Mouse (Mus musculus) MEL (cell line): Measurements from ENCODE around the gene Gm37240. TPM values are rescaled to one million over a fixed set of nuclear protein-coding genes. Genes with fewer than 3 reads are reported as not detected.

ENCODE experiments used
- DNase-seq: peaks from one replicate; pipeline ENCODE4 v3.0.0; 2011; ENCODE audit warnings: low read depth, low spot score
- H3K27ac ChIP-seq: 2 replicates; pipeline ENCODE4 v1.5.1; 2012; ENCODE audit warnings: low read depth, mild to moderate bottlenecking, control low read depth, low read length, moderate library complexity; ENCODE audit not compliant: control insufficient read depth
- H3K27me3 ChIP-seq, 2 experiments: fragments of 150-350 bp in 1 of 2; sonication (generic) in 1 of 2; 2 replicates each; pipeline ENCODE4 v1.6.1; 2012; ENCODE audit warnings: low read length in 2 of 2, mild to moderate bottlenecking in 2 of 2, improper control_type of control experiment in 1 of 2, moderate library complexity in 1 of 2; ENCODE audit not compliant: insufficient read depth in 2 of 2, control insufficient read depth in 1 of 2
- H3K36me3 ChIP-seq, 2 experiments: 2 replicates each; pipeline ENCODE4 v1.6.1; 2012 to 2014; ENCODE audit warnings: low read length in 2 of 2, improper control_type of control experiment in 1 of 2, inconsistent platforms in 1 of 2, mild to moderate bottlenecking in 1 of 2; ENCODE audit not compliant: insufficient read depth in 2 of 2, control insufficient read depth in 1 of 2
- H3K4me1 ChIP-seq, 2 experiments: fragments of 150-350 bp in 1 of 2; sonication (generic) in 1 of 2; 2 replicates each; pipeline ENCODE4 v1.6.1; 2012; ENCODE audit warnings: low read length in 2 of 2, improper control_type of control experiment in 1 of 2, mild to moderate bottlenecking in 1 of 2; ENCODE audit not compliant: insufficient read depth in 2 of 2, control insufficient read depth in 1 of 2
- H3K4me3 ChIP-seq, 2 experiments: fragments of 150-350 bp in 1 of 2; sonication (generic) in 1 of 2; 2 replicates each; pipeline ENCODE4 v1.5.1; 2012; ENCODE audit warnings: low read depth in 2 of 2, low read length in 2 of 2, mild to moderate bottlenecking in 2 of 2, moderate library complexity in 2 of 2, control low read depth in 1 of 2, improper control_type of control experiment in 1 of 2; ENCODE audit not compliant: control insufficient read depth in 1 of 2, insufficient read depth in 1 of 2
- H3K79me2 ChIP-seq: 2 replicates; pipeline ENCODE4 v1.6.1; 2012; ENCODE audit warnings: mild to moderate bottlenecking, low read length, moderate library complexity; ENCODE audit not compliant: control insufficient read depth, poor library complexity, insufficient read depth
- H3K9ac ChIP-seq: 2 replicates; pipeline ENCODE4 v1.6.1; 2012; ENCODE audit warnings: low read depth, mild to moderate bottlenecking, control low read depth, low read length, moderate library complexity; ENCODE audit not compliant: control insufficient read depth, poor library complexity, severe bottlenecking
- H3K9me3 ChIP-seq: fragments of 150-350 bp; sonication (generic); replicated peaks from 2 replicates; pipeline ENCODE4 v1.6.1; 2012; ENCODE audit warnings: mild to moderate bottlenecking, low read length, improper control_type of control experiment, moderate library complexity; ENCODE audit not compliant: insufficient read depth
- BHLHE40 ChIP-seq: IDR thresholded peaks from 2 replicates; pipeline ENCODE4 v1.6.1; 2012; ENCODE audit warnings: low read depth, mild to moderate bottlenecking, inconsistent platforms, low read length, improper control_type of control experiment, borderline replicate concordance
- CHD1 ChIP-seq: IDR thresholded peaks from 2 replicates; pipeline ENCODE4 v1.6.1; 2012; ENCODE audit warnings: low read depth, mild to moderate bottlenecking, inconsistent platforms, low read length, improper control_type of control experiment
- E2F4 ChIP-seq: IDR thresholded peaks from 2 replicates; pipeline ENCODE4 v1.6.1; 2011; ENCODE audit warnings: low read depth, low read length, improper control_type of control experiment, borderline replicate concordance
- ELF1 ChIP-seq: IDR thresholded peaks from 2 replicates; pipeline ENCODE4 v1.6.1; 2014; ENCODE audit warnings: low read depth, mild to moderate bottlenecking, inconsistent platforms, low read length, improper control_type of control experiment, moderate library complexity
- GABPA ChIP-seq: IDR thresholded peaks from 2 replicates; pipeline ENCODE4 v1.6.1; 2012; ENCODE audit warnings: low read depth, mild to moderate bottlenecking, inconsistent platforms, low read length, improper control_type of control experiment, moderate library complexity
- GATA1 ChIP-seq: IDR thresholded peaks from 2 replicates; pipeline ENCODE4 v1.6.1; 2011; ENCODE audit warnings: low read depth, low read length, improper control_type of control experiment
- HCFC1 ChIP-seq: IDR thresholded peaks from 2 replicates; pipeline ENCODE4 v1.6.1; 2012; ENCODE audit warnings: low read depth, mild to moderate bottlenecking, inconsistent platforms, low read length, improper control_type of control experiment, moderate library complexity
- JUND ChIP-seq: IDR thresholded peaks from 2 replicates; pipeline ENCODE4 v1.6.1; 2011; ENCODE audit warnings: low read depth, mild to moderate bottlenecking, improper control_type of control experiment, low read length
- MAFK ChIP-seq: IDR thresholded peaks from 2 replicates; pipeline ENCODE4 v1.6.1; 2011; ENCODE audit warnings: low read depth, mild to moderate bottlenecking, low read length, improper control_type of control experiment, borderline replicate concordance
- MAZ ChIP-seq: IDR thresholded peaks from 2 replicates; pipeline ENCODE4 v1.6.1; 2012; ENCODE audit warnings: low read depth, mild to moderate bottlenecking, inconsistent platforms, low read length, improper control_type of control experiment
- MYB ChIP-seq: IDR thresholded peaks from 2 replicates; pipeline ENCODE4 v1.6.1; 2011; ENCODE audit warnings: mild to moderate bottlenecking, low read depth, low read length, improper control_type of control experiment
- MYC ChIP-seq: IDR thresholded peaks from 2 replicates; pipeline ENCODE4 v1.6.1; 2011; ENCODE audit warnings: low read depth, mild to moderate bottlenecking, low read length, improper control_type of control experiment, moderate library complexity
- NELFE ChIP-seq: IDR thresholded peaks from 2 replicates; pipeline ENCODE4 v1.6.1; 2011; ENCODE audit warnings: low read depth, low read length, improper control_type of control experiment
- RAD21 ChIP-seq: IDR thresholded peaks from 2 replicates; pipeline ENCODE4 v1.6.1; 2011; ENCODE audit warnings: mild to moderate bottlenecking, low read depth, low read length, improper control_type of control experiment
- TBP ChIP-seq: IDR thresholded peaks from 2 replicates; pipeline ENCODE4 v1.8.0; 2011; ENCODE audit warnings: low read depth, low read length, improper control_type of control experiment
- UBTF ChIP-seq: IDR thresholded peaks from 2 replicates; pipeline ENCODE4 v1.6.1; 2012; ENCODE audit warnings: low read depth, mild to moderate bottlenecking, inconsistent platforms, low read length, improper control_type of control experiment, moderate library complexity, borderline replicate concordance; ENCODE audit not compliant: insufficient read depth
- ZKSCAN1 ChIP-seq: IDR thresholded peaks from 2 replicates; pipeline ENCODE4 v1.6.1; 2012; ENCODE audit warnings: low read depth, mild to moderate bottlenecking, inconsistent platforms, low read length, improper control_type of control experiment, moderate library complexity
- polyA plus RNA-seq, 2 experiments: library from polyadenylated mRNA; stranded (reverse) in 1 of 2; unstranded in 1 of 2; fragments of >175 nt in 1 of 2; fragments of >200 nt in 1 of 2; gene quantifications; 2 replicates each; pipeline versions ENCODE4 v1.2.1 to v1.2.4; 2012; ENCODE audit warnings: low replicate concordance in 2 of 2, low read depth in 1 of 2; ENCODE audit not compliant: insufficient read length in 2 of 2, insufficient read depth in 1 of 2, missing spikeins in 1 of 2
- total RNA-seq: library from RNA; depleted of rRNA; stranded (reverse); fragments of 300-350 nt; gene quantifications from 2 replicates; pipeline ENCODE4 v1.2.3, GENCODE M21; 2012

Gm37240 gene
- total and polyA plus RNA-seq, 3 experiments = 0.04 TPM; not detected in 2

DNA sequence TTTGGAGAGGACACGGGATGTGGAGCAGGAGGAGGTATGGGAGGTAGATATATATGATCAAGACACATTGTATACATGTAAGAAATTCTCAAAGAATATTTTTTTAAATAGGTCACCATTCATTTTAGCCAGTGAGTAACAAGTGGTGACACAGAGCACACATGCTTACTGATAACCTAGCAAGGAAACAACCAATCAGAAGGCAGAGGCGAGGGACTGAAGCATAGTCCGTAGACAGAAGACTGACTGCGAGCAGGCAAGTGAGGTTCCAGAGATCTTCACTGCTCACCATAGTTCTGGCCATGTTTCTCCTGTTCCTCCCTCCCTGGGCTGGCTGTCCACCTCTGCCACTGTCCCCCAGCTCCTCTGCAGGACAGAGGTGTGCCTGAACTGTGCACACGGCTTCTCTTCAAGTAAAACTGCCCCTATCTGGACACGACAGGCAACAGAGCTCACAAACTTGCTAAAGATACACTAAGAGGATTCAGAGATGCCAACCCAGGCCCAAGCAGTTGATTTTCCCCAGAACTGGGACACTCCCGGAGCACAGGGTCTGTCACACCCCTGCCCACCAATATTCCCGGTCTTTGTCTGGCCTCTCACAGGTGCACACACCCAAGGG, 207.9 kb downstream of the Gm37240 start:
- DNase-seq = peak; percentile 18
- no peak for TF ChIP-seq UBTF
- TF ChIP-seq GABPA = no peak
- no peak for TF ChIP-seq GATA1
- TF ChIP-seq BHLHE40 = no peak
- TF ChIP-seq ELF1 = no peak
- TF ChIP-seq ZKSCAN1 = no peak
- no peak for TF ChIP-seq NELFE
- Histone ChIP-seq H3K4me3 (no peak overlapping the region), H3K27me3 (peaks cover 0 to 2% of the 10 kb centered on the region in 2 experiments; a peak in 2 of 4 replicates), H3K79me2 (no peaks in the 10 kb centered on the region), H3K4me1 (no peaks in the 10 kb centered on the region), H3K27ac (no peak overlapping the region), H3K9ac (no peak overlapping the region), H3K9me3 (no peaks in the 10 kb centered on the region), H3K36me3 (no peaks in the 10 kb centered on the region)

DNA sequence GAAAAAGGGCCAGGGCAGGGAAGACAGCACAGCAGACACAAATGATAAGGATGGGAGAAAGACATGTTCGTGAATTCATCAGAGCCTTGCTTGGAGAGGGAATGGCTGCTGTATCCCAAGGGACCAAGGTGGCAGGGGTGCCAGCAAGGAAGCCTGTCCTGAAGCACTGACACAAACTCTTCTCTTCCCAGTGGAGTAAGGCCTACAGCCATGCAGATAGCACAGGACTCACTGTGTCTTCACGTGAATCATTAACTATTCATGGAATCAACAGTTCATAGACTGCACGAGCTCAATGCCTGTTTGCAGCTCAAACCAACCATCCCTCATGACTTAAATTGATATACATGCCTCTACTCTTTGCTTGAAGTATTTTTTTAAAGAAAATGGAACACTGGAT, 209.4 kb downstream of the Gm37240 start:
- Histone ChIP-seq H3K9me3 (no peaks in the 10 kb centered on the region), H3K79me2 (no peaks in the 10 kb centered on the region), H3K4me3 (no peak overlapping the region), H3K27me3 (peaks cover 0 to 2% of the 10 kb centered on the region in 2 experiments; a peak in 1 of 4 replicates), H3K36me3 (no peaks in the 10 kb centered on the region), H3K4me1 (no peaks in the 10 kb centered on the region), H3K27ac (no peak overlapping the region), H3K9ac (no peak overlapping the region)
- TF ChIP-seq MAZ (no peak), MYB (no peak)
- DNase-seq = no peak

DNA sequence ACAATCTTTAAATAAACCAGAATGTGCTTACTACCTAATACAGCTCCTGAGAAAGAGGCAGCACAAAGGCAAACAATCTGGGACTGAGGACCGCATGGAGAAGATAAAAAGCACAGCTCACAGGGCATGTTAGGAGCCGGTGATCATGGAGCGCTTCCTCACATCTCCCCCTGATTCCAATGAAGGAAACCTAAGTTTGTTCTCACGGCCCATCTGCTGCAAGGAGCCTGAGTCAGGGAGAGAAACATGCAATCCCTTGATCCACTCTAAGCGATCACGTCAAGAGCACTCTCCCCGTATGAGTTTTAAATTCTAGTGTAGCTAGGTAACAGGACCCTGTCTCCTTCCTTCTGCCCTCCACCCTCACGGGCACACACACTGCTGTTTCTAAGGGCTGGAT, 210.2 kb downstream of the Gm37240 start:
- no peaks in the 10 kb centered on the region for H3K9me3 ChIP-seq
- H3K4me1 ChIP-seq = no peaks in the 10 kb centered on the region
- H3K4me3 ChIP-seq = no peak overlapping the region
- no peak overlapping the region for H3K27ac ChIP-seq
- DNase-seq = no peak
- no peaks in the 10 kb centered on the region for H3K36me3 ChIP-seq
- H3K79me2 ChIP-seq = no peaks in the 10 kb centered on the region
- H3K9ac ChIP-seq = no peak overlapping the region
- H3K27me3 ChIP-seq = peaks cover 0 to 2% of the 10 kb centered on the region in 2 experiments; a peak in 2 of 4 replicates
- TF ChIP-seq E2F4 (no peak), MAFK (no peak), CHD1 (no peak), RAD21 (no peak), GABPA (no peak), HCFC1 (no peak), MYC (no peak), JUND (no peak), GATA1 (no peak), TBP (no peak)
- TF ChIP-seq, all 39 proteins: peak for 0
